ENCODE assay signal across 24 mouse cellular contexts in genomic region chr3:30092481-30092880, GRCm38 (mm10).
DNase-seq lines count a peak whose midpoint lies in the region; ATAC-seq and TF ChIP-seq lines count a peak whose summit lies in the region.
"Had no signal": no experiment of that assay in that cellular context is flagged by ENCODE, and none has a peak within 500 bp of the region (broad histone marks: within the 10 kb centered on the region; RNA-seq: fewer than 3 reads in every experiment).

No protein-coding gene starts in this region.

- no peak overlapping the region for H3K27ac ChIP-seq in kidney, adult 2 months (ENCODE audit: insufficient read depth, low read depth, low read length)
- no peak overlapping the region for H3K27ac ChIP-seq in lung, embryonic 14.5 days (ENCODE audit: low read depth)
- H3K27ac ChIP-seq: embryonic facial prominence, embryonic 10.5 days; forebrain, embryonic 10.5 days; hindbrain, embryonic 12.5 days; neural tube, embryonic 15.5 days had no signal

- ATAC-seq in lung, embryonic 14.5 days (ENCODE audit: insufficient read depth): no peak
- ATAC-seq: activated CD4-positive, CD25-positive, alpha-beta regulatory T cell, adult 4 months; intestine, postnatal 0 days; liver, postnatal 0 days had no signal

- no peak overlapping the region for H3K9ac ChIP-seq in lung, embryonic 14.5 days
- H3K9ac ChIP-seq: hindbrain, embryonic 12.5 days; liver, postnatal 0 days; neural tube, embryonic 15.5 days had no signal

- no peaks in the 10 kb centered on the region for H3K36me3 ChIP-seq in kidney, adult 2 months (ENCODE audit: control insufficient read depth, insufficient read depth, low read length)
- no peaks in the 10 kb centered on the region for H3K36me3 ChIP-seq in lung, embryonic 14.5 days (ENCODE audit: insufficient read depth)
- H3K36me3 ChIP-seq: embryonic facial prominence, embryonic 10.5 days; forebrain, embryonic 10.5 days; hindbrain, embryonic 12.5 days; neural tube, embryonic 15.5 days had no signal

- H3K4me1 ChIP-seq in kidney, adult 2 months (ENCODE audit: control insufficient read depth, insufficient read depth, low read length): peaks cover 5% of the 10 kb centered on the region; the same call in 1 of the 2 replicates
- H3K4me1 ChIP-seq in lung, embryonic 14.5 days (ENCODE audit: insufficient read depth): peaks cover 7% of the 10 kb centered on the region; the same call in 1 of the 2 replicates
- H3K4me1 ChIP-seq: forebrain, embryonic 10.5 days; hindbrain, embryonic 12.5 days; neural tube, embryonic 15.5 days had no signal

- TF ChIP-seq POLR2A in kidney, adult 2 months (IDR thresholded peaks at IDR 0.05; ENCODE audit: low read depth, low read length): no peak

- DNase-seq in adrenal gland, adult 2 months: peak; percentile 35
- DNase-seq in adrenal gland, postnatal 14 days: no peak
- DNase-seq in kidney, adult 2 months: peak; percentile 24
- no peak for DNase-seq in kidney, adult 9 months
- DNase-seq in lung, embryonic 14.5 days: peak; percentile 46
- DNase-seq in lung, postnatal 36 days: no peak
- DNase-seq in frontal cortex, postnatal 36 days (ENCODE audit: low spot score in 2 of 2): no peak
- DNase-seq: cerebellum, adult 11-12 months; cerebellum, postnatal 10 days; layer of hippocampus, postnatal 36 days; liver, postnatal 0 days; right cerebral cortex, adult 18-20 months; right cerebral cortex, postnatal 4 days; thymus, adult 18-20 months; thymus, postnatal 36 days had no signal

- 30% methylated on average over 7 of the region's 7 CpGs for WGBS in kidney, adult 2 months
- 57% methylated on average over 7 of the region's 7 CpGs for WGBS in lung, embryonic 14.5 days

- no peak for TF ChIP-seq CTCF in kidney, adult 2 months (conservative IDR thresholded peaks at IDR 0.05; ENCODE audit: insufficient read depth, insufficient read length, low read depth, low read length)
- no peak for TF ChIP-seq CTCF in lung, embryonic 14.5 days (IDR thresholded peaks at IDR 0.05; ENCODE audit: low read depth)

- H3K27me3 ChIP-seq in kidney, adult 2 months (replicated peaks; ENCODE audit: control insufficient read depth, insufficient read depth, low read length): no peaks in the 10 kb centered on the region
- no peaks in the 10 kb centered on the region for H3K27me3 ChIP-seq in lung, embryonic 14.5 days (ENCODE audit: insufficient read depth, low read length)
- H3K27me3 ChIP-seq: hindbrain, embryonic 12.5 days; neural tube, embryonic 15.5 days had no signal

- H3K4me3 ChIP-seq in kidney, adult 2 months (ENCODE audit: insufficient read depth, low read depth, low read length): no peak overlapping the region
- H3K4me3 ChIP-seq in lung, embryonic 14.5 days (ENCODE audit: low read depth, low read length): no peak overlapping the region
- H3K4me3 ChIP-seq: embryonic facial prominence, embryonic 10.5 days; forebrain, embryonic 10.5 days; hindbrain, embryonic 12.5 days; neural tube, embryonic 15.5 days had no signal

- no peaks in the 10 kb centered on the region for H3K9me3 ChIP-seq in lung, embryonic 14.5 days (ENCODE audit: low read depth, low read length)
- H3K9me3 ChIP-seq: embryonic facial prominence, embryonic 10.5 days; forebrain, embryonic 10.5 days; hindbrain, embryonic 12.5 days; neural tube, embryonic 15.5 days had no signal

- H3K4me2 ChIP-seq in lung, embryonic 14.5 days: no peak overlapping the region
- H3K4me2 ChIP-seq: heart, embryonic 11.5 days; hindbrain, embryonic 12.5 days; liver, embryonic 11.5 days; midbrain, embryonic 11.5 days; neural tube, embryonic 15.5 days had no signal

Comparison
In these comparisons a context has a peak if more than half of its experiments do, and no peak if none do; other contexts are left out.
1. DNase-seq: peak in adrenal gland, adult 2 months (single experiment), kidney, adult 2 months (single experiment) and lung, embryonic 14.5 days (single experiment); none in adrenal gland, postnatal 14 days (single experiment), kidney, adult 9 months (single experiment), lung, postnatal 36 days (single experiment) and frontal cortex, postnatal 36 days (0 of 2).